Mouse (Mus musculus) right cerebral cortex, postnatal 10 days (tissue): ENCODE results near the gene Slc38a4.

ENCODE experiments used
- DNase-seq, 2 experiments: peaks; one replicate each; pipeline ENCODE4 v3.0.0; 2021; ENCODE audit warnings: low spot score in 2 of 2

The Slc38a4 gene

GRCm38 (mm10) chr15:97055794-97056193 lies at the start of gene Slc38a4:
TSS of gene Slc38a4 (minus strand) at chr15:97055956.
- no peak for DNase-seq

GRCm38 (mm10) chr15:97104889-97105391 lies 49.2 kb upstream of the Slc38a4 start:
- no peak for DNase-seq

- DNase-seq: no peak
Observed at GRCm38 (mm10) chr15:97104048-97104447, 48.3 kb upstream of the Slc38a4 start.

- no peak for DNase-seq
Observed at GRCm38 (mm10) chr15:97102811-97103210, 47.1 kb upstream of the Slc38a4 start.

GRCm38 (mm10) chr15:97102181-97102580 lies 46.4 kb upstream of the Slc38a4 start:
- no peak for DNase-seq

GRCm38 (mm10) chr15:97099101-97099500 lies 43.3 kb upstream of the Slc38a4 start:
- DNase-seq: no peak

GRCm38 (mm10) chr15:97097548-97097947 lies 41.8 kb upstream of the Slc38a4 start:
- no peak for DNase-seq

- DNase-seq: no peak
Observed at GRCm38 (mm10) chr15:97089526-97089925, 33.8 kb upstream of the Slc38a4 start.

- DNase-seq: peak; percentile 37 to 39
Observed at GRCm38 (mm10) chr15:97085833-97086232, 30.1 kb upstream of the Slc38a4 start.

- DNase-seq: no peak
Observed at GRCm38 (mm10) chr15:97077665-97078064, 21.9 kb upstream of the Slc38a4 start.

- DNase-seq: no peak
Observed at GRCm38 (mm10) chr15:97076092-97076491, 20.3 kb upstream of the Slc38a4 start.

GRCm38 (mm10) chr15:97075240-97075639 lies 19.5 kb upstream of the Slc38a4 start:
- DNase-seq: no peak

- DNase-seq: no peak
Observed at GRCm38 (mm10) chr15:97072859-97073826, 17.4 kb upstream of the Slc38a4 start.

- no peak for DNase-seq
Observed at GRCm38 (mm10) chr15:97067340-97068136, 11.8 kb upstream of the Slc38a4 start.

GRCm38 (mm10) chr15:97066937-97067336 lies 11.2 kb upstream of the Slc38a4 start:
- DNase-seq: no peak

GRCm38 (mm10) chr15:97063211-97063610 lies 7.5 kb upstream of the Slc38a4 start:
- DNase-seq: no peak

GRCm38 (mm10) chr15:97060973-97061372 lies 5.2 kb upstream of the Slc38a4 start:
- no peak for DNase-seq

GRCm38 (mm10) chr15:97060571-97060970 lies 4.8 kb upstream of the Slc38a4 start:
- no peak for DNase-seq

GRCm38 (mm10) chr15:97060102-97060501 lies 4.3 kb upstream of the Slc38a4 start:
- no peak for DNase-seq

GRCm38 (mm10) chr15:97059071-97060041 lies 3.6 kb upstream of the Slc38a4 start:
- DNase-seq: no peak
